Mouse (Mus musculus) layer of hippocampus, adult 18-20 months (tissue): Measurements from ENCODE around the gene Mlc1. TPM values are rescaled to one million over a fixed set of nuclear protein-coding genes. Genes with fewer than 3 reads are reported as not detected.

Experiments
- DNase-seq, 2 experiments: peaks; one replicate each; pipeline ENCODE4 v3.0.0; 2022; ENCODE audit warnings: low spot score in 2 of 2
- total RNA-seq, 2 experiments: library from RNA; stranded (reverse); gene quantifications; 2 replicates each; pipeline ENCODE4 v1.2.3; 2021

The Mlc1 gene
- total RNA-seq, 2 experiments from 2014 or later = 122 TPM

DNA sequence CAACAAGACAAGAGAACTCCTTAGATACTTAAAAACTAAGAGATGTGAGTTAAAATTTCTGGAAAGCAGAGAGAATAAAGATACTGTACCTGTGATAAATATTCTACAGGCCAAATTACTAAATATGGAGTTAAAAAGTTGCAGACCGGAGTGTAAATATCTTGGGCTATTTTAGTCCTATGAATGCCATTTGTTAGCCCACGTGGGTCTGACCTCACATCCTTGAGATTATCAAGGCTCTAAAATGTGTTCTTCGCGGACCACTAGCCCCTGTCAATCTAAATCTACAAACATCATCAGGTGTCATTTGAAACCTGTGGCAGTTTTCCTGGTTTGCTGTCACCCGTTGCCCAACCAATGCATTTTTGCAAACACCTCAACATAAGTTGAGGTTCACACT is 36.0 kb downstream of the Mlc1 start:
- no peak for DNase-seq

DNA sequence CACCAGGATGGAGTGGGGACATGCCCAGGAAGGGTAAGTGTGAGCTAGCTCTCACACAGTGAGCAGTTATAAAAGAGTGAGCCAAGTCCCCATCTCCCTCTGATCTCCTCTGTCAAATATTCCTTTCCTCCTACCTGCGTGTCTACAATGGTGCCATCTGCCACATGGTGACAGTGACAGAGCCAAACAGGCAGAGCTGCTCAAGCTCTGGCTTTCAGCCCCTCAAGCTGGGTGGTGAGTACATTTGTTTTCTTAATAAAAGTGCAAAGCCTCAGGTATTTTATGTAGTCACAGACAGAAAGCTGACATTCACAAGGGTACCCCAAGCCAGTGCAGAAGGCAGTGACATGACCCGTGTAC is 41.5 kb downstream of the Mlc1 start:
- peak in 1 of 2 experiments; percentile 12 for DNase-seq

GRCm38 (mm10) chr15:88936619-88937290 is 42.1 kb downstream of the Mlc1 start:
- DNase-seq = peak in 1 of 2 experiments; percentile 23

DNA sequence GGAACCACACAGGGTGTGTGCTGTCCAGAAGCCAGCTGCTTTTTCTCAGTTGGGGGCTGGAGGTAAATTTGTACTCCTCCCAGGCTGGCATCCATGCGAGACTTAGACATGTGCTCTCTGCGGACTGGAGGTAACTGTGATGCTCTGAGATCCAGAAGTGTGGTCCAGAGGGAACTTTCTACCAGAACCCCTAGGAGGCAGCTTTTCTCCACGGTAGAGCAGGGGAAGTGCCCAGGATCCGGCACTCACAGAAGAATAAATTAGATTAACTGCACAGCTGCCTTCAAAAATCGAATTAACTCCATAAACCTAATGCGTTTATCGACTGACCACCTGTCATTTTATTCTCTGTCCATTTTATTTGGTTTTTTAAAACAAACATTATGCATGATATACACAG is 44.7 kb downstream of the Mlc1 start:
- DNase-seq = peak in 1 of 2 experiments; percentile 36

- DNase-seq = no peak
Measured at GRCm38 (mm10) chr15:88932667-88933066, 46.1 kb downstream of the Mlc1 start.

- no peak for DNase-seq
Measured at GRCm38 (mm10) chr15:88921992-88922310, 56.9 kb downstream of the Mlc1 start.

DNA sequence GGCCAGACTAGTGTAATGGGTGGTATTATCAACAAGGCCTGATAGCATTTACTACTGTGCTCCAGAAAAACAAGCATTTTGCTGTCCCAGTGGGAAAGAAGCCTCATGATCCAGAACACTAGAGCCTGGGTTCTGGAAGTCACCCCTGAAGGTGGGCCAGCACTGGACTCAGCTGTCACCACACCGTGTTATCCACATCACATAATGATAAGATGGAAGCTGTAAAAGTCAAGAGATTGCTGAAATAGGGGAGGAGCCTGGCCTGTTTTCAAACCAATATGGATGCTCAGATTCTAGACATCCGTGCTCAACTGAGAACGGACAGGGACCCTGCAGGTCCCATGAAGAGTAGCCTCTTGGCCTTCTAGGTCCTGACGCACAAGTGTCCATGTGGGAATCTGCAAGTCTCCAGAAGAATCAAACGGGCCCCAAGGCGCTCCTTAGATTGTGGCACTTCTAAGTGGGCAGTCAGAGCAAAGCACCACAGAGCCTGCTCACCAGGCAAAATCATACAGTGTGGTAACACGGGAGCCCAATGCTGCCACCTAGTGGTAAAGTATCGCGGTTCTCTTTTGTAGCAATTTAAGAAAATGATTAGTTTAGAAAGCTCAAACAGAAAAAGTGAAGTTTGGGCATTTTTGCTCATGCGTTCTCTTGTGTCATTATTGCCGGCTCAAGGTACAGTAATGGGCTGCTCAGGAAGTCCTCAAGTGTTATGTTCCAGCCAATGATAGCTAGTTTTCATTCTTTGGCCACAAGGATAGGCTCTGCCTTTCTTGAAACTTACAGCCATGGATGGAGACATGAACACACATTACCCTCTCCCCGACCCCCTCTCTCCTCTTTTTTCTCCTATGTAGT is 57.4 kb downstream of the Mlc1 start:
- peak; percentile 60 to 92 for DNase-seq

DNA sequence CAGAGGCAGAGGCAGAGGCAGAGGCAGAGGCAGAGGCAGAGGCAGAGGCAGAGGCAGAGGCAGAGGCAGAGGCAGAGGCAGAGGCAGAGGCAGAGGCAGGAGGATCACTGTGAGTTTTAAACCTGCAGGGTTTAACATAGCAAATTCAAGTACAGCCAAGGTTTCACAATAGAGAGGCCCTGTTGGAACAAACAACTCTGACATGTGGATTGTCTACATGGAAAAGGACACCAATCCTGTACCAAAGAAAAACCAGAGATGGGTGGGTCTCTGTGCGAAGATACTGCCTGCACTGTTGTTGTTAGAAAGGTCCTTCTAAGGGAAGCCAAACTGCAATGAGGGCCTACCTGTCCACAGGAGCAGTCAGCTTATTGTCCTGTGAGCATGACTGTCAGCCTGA is 58.7 kb downstream of the Mlc1 start:
- no peak for DNase-seq

DNA sequence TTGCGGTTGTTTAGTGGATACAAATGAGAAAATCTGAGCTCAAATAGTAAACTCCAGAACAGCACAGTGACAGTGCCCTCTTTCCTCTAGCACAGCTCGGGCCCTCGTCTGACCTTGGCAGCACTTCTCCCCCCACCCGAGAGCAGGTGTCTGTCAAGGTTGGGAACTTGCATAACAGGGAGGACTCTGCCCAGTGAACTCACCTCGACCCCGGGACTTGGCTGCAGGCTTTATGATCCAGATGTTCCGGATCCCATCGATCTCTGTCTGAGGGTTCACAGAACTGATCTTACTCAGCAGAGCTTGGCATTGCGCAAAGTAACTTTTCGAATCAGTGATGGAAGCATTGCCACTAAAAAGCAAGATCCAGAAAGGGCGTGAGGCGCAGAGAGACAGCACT is 59.5 kb downstream of the Mlc1 start:
- no peak for DNase-seq

GRCm38 (mm10) chr15:88917126-88917525 is 61.7 kb downstream of the Mlc1 start:
- no peak for DNase-seq

- no peak for DNase-seq
Measured at GRCm38 (mm10) chr15:88916366-88916765, 62.4 kb downstream of the Mlc1 start.

- no peak for DNase-seq
Measured at GRCm38 (mm10) chr15:88915046-88915445, 63.8 kb downstream of the Mlc1 start.

- no peak for DNase-seq
Measured at GRCm38 (mm10) chr15:88906347-88906746, 72.5 kb downstream of the Mlc1 start.

Other genes with a start within 250 kb of the Mlc1 start
- gene Brd1, start 244.8 kb downstream of the Mlc1 start, total RNA-seq = 10 to 100 TPM; 55.0 to 58.8 TPM
- 10 to 100 TPM; 10.6 to 10.8 TPM for gene Zbed4, start 227.3 kb downstream of the Mlc1 start, total RNA-seq
- 10 to 100 TPM; 12.0 to 12.4 TPM for gene Alg12, start 159.7 kb downstream of the Mlc1 start, total RNA-seq
- 10 to 100 TPM; 29.7 to 30.6 TPM for gene Creld2, start 159.4 kb downstream of the Mlc1 start, total RNA-seq
- 10 to 100 TPM; 36.8 to 47.6 TPM for gene Pim3, start 116.8 kb downstream of the Mlc1 start, total RNA-seq
- gene Ttll8, start 24.6 kb downstream of the Mlc1 start, total RNA-seq = 1 to 10 TPM; 1.4 to 2.2 TPM
- gene Mov10l1, start 3.9 kb upstream of the Mlc1 start, total RNA-seq = not detected
- 100 to 1,000 TPM; 154 to 158 TPM for gene Panx2, start 80.7 kb upstream of the Mlc1 start, total RNA-seq
- 10 to 100 TPM; 20.7 to 23.8 TPM for gene Trabd, start 96.1 kb upstream of the Mlc1 start, total RNA-seq
- gene Selenoo, start 110.1 kb upstream of the Mlc1 start, total RNA-seq = 10 to 100 TPM; 19.3 to 21.1 TPM
- gene Tubgcp6, start 144.1 kb upstream of the Mlc1 start, total RNA-seq = 10 to 100 TPM; 29.5 to 30.4 TPM
- 10 to 100 TPM; 12.4 to 12.5 TPM for gene Hdac10, start 149.7 kb upstream of the Mlc1 start, total RNA-seq
- 1 to 10 TPM; 4.8 to 5.4 TPM for gene Mapk12, start 161.7 kb upstream of the Mlc1 start, total RNA-seq
- gene Mapk11, start 170.6 kb upstream of the Mlc1 start, total RNA-seq = 10 to 100 TPM; 19.2 to 21.2 TPM
- 10 to 100 TPM; 46.4 to 55.0 TPM for gene Plxnb2, start 201.8 kb upstream of the Mlc1 start, total RNA-seq
- gene Dennd6b, start 217.5 kb upstream of the Mlc1 start, total RNA-seq = 10 to 100 TPM; 34.8 to 39.1 TPM
- 100 to 1,000 TPM; 157 to 166 TPM for gene Ppp6r2, start 232.5 kb upstream of the Mlc1 start, total RNA-seq